Mouse (Mus musculus) hindbrain, embryonic 13.5 days (tissue): ENCODE data around the gene Gm21818. TPM values are rescaled to one million over a fixed set of nuclear protein-coding genes. Genes with fewer than 3 reads are reported as not detected.
"Not testable (repeated sequence)": the region's sequence is repeated elsewhere in the genome, so short reads cannot be mapped to it uniquely, and the experiment has no call there.

Source experiments
- ATAC-seq: fragments of 200-750 bp; cut with Nextera tagmentation; 2 replicates; pipeline ENCODE4 v1.8.0; 2017; ENCODE audit warnings: moderate TSS enrichment; ENCODE audit not compliant: low FRiP score
- H3K27ac ChIP-seq: fragments of 300-500 bp; sonication (generic); 2 replicates; pipeline ENCODE4 v1.5.1; 2015; ENCODE audit warnings: inconsistent platforms, mild to moderate bottlenecking, moderate library complexity
- H3K27me3 ChIP-seq: fragments of 300-500 bp; sonication (generic); 2 replicates; pipeline ENCODE4 v1.6.1; 2015; ENCODE audit warnings: mild to moderate bottlenecking, inconsistent platforms
- H3K36me3 ChIP-seq: fragments of 300-500 bp; sonication (generic); 2 replicates; pipeline ENCODE4 v1.6.1; 2015; ENCODE audit warnings: mild to moderate bottlenecking, inconsistent platforms
- H3K4me1 ChIP-seq: fragments of 300-500 bp; sonication (generic); replicated peaks from 2 replicates; pipeline ENCODE4 v1.6.1; 2015; ENCODE audit warnings: inconsistent platforms
- H3K4me2 ChIP-seq: fragments of 300-500 bp; sonication (generic); 2 replicates; pipeline ENCODE4 v1.6.1; 2015; ENCODE audit warnings: inconsistent platforms, mild to moderate bottlenecking, moderate library complexity
- H3K4me3 ChIP-seq: fragments of 300-500 bp; sonication (generic); 2 replicates; pipeline ENCODE4 v1.5.1; 2015; ENCODE audit warnings: mild to moderate bottlenecking, inconsistent platforms
- H3K9ac ChIP-seq: fragments of 300-500 bp; sonication (generic); 2 replicates; pipeline ENCODE4 v1.6.1; 2015; ENCODE audit warnings: mild to moderate bottlenecking, inconsistent platforms
- H3K9me3 ChIP-seq: fragments of 300-500 bp; sonication (generic); 2 replicates; pipeline ENCODE4 v1.6.1; 2016; ENCODE audit warnings: inconsistent platforms
- WGBS: fragments of 180-500 bp; shearing (Covaris S2); methylation state at CpG from one replicate; pipeline ENCODE4 v1.1.7; 2015; 5-methylcytosine and 5-hydroxymethylcytosine counted together
- polyA plus RNA-seq: library from polyadenylated mRNA; unstranded; fragments of >200 nt; fragmentation: Nextera tagmentation; extraction: Ambion mirVana; gene quantifications from 2 replicates; pipeline ENCODE4 v1.2.1, GENCODE M21; 2015

The Gm21818 gene
- polyA plus RNA-seq, result not detected in 2 replicates

DNA sequence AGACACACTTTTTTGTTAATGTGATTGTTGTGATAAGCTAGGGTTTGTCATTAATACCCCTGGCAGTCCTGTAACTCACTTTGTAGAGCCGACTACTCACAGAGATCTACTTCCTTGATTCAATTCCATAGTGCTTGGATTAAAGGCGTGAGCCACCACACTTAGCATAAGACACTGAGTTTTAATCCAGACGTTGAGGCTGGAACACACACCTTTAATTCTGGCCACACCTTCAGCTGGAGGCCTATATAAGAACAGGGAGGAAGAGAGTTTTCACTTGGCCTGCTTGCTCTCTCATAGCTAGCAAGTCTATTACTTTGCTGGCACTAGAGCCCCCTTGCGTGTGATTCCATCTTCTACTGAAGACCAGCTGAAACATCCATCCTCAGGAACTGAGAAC lies at the start of gene Gm21818:
Gm21818 (plus strand) TSS at position 301 of the 400 bp plus-strand sequence.
- H3K4me1 ChIP-seq, H3K4me2 ChIP-seq, ATAC-seq, H3K36me3 ChIP-seq, H3K9me3 ChIP-seq, H3K27me3 ChIP-seq, H3K9ac ChIP-seq, H3K4me3 ChIP-seq, H3K27ac ChIP-seq: not testable (repeated sequence)
- 90% methylated on average over 4 of the region's 4 CpGs for WGBS

- H3K27me3 ChIP-seq, H3K4me2 ChIP-seq, H3K27ac ChIP-seq, H3K4me3 ChIP-seq, H3K9ac ChIP-seq, H3K9me3 ChIP-seq, H3K4me1 ChIP-seq, H3K36me3 ChIP-seq, ATAC-seq: not testable (repeated sequence)
- 87% methylated on average over 2 of the region's 5 CpGs for WGBS
Observed at GRCm38 (mm10) chr13:120139946-120140345, 32.3 kb upstream of the Gm21818 start, which contains the start of gene Gm20767. Gm20767 (plus strand) TSS chr13:120140246.

DNA sequence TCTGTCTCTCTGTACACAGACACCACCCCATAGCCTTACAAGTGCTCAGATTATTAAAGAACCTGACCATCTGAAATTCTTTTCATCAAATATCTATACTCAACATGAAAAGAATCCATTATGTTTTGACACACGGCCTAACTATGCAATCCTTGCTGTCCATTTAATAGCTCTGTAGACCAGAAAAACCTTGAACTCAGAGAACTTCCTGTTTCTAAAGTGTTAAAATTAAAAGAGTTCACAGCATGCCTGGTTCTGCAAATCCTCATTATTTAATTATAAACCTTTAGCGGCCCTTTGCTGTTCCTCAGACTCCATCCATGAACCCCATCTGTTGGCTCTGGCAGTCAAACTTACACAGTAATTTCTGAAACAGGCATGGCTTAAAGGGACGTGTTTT lies 29.9 kb upstream of the Gm21818 start:
- not testable (repeated sequence) for H3K36me3 ChIP-seq, H3K9ac ChIP-seq, H3K4me1 ChIP-seq, H3K4me3 ChIP-seq, ATAC-seq, H3K27me3 ChIP-seq, H3K27ac ChIP-seq, H3K4me2 ChIP-seq, H3K9me3 ChIP-seq
- WGBS, result 84% methylated on average over 2 of the region's 3 CpGs

DNA sequence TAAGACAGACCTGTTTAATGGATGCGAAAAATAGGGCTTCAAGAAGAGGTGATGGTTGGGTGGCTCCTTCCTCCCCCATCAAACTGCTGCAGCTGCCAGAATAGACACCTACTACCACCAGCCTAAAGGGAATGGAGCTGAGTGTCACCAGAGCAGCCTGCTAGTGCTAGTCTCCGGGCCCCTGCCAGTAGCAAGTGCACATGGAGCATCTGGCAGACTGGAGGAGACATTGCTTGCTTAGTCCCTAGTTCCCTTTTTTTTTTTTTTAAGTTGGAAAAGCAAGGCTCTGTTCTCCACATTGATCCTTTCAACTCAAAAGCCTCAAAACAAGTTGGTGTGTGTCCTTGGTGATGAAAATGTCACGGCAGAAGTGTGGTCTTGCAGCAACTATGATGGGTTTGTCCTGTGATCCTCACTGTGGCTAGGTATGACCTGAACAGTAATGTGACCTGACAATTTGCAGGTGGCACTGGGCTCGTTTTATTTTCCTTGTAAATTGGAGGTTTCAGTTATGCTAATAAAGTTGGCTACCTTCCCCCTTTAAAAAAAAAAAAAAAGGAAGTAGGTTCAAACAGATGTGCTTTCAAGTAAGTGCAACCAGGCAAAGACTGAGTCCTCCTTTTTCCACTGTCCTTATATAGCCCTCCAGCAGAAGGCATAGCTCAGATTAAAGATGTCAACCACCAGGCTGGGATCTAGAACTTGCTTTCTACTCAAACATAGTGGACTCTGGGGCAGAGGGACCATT lies 22.4 kb upstream of the Gm21818 start:
- ATAC-seq, H3K4me3 ChIP-seq, H3K4me1 ChIP-seq, H3K36me3 ChIP-seq, H3K9me3 ChIP-seq, H3K4me2 ChIP-seq, H3K27ac ChIP-seq, H3K9ac ChIP-seq, H3K27me3 ChIP-seq: not testable (repeated sequence)
- WGBS, result 78% methylated on average over 3 of the region's 4 CpGs

- H3K27ac ChIP-seq, H3K4me2 ChIP-seq, H3K9me3 ChIP-seq, H3K27me3 ChIP-seq, H3K4me3 ChIP-seq, H3K4me1 ChIP-seq, ATAC-seq, H3K9ac ChIP-seq, H3K36me3 ChIP-seq: not testable (repeated sequence)
- WGBS, result 76% methylated on average over 3 of the region's 3 CpGs
Observed at GRCm38 (mm10) chr13:120150589-120150988, 21.6 kb upstream of the Gm21818 start.

DNA sequence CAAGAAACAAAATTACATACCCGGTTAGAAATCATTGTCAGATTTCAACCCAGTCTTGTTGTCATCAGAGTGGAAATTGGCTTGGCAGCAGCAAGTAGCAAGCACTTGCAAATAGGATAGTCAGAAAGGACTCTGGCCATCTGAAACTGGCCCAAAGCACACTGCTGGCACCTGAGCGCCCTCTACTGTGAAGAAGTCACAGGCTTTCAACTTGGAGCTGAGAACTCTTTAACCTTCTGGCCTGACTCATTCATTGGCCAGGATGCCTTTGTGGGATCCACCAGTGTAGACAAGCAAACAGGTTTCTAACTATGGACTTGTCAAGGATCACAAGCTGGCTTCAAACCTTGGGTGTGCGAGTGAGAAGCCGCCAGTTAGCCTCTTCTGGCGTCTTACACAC lies 3.9 kb upstream of the Gm21818 start:
- not testable (repeated sequence) for H3K36me3 ChIP-seq, H3K4me2 ChIP-seq, H3K27ac ChIP-seq, H3K27me3 ChIP-seq, H3K4me1 ChIP-seq, ATAC-seq, H3K4me3 ChIP-seq, H3K9me3 ChIP-seq, H3K9ac ChIP-seq
- 63% methylated on average over 5 of the region's 5 CpGs for WGBS

- H3K36me3 ChIP-seq, H3K27me3 ChIP-seq, H3K4me2 ChIP-seq, H3K4me1 ChIP-seq, H3K4me3 ChIP-seq, H3K27ac ChIP-seq, H3K9ac ChIP-seq, H3K9me3 ChIP-seq, ATAC-seq: not testable (repeated sequence)
- 78% methylated on average over 7 of the region's 8 CpGs for WGBS
Observed at GRCm38 (mm10) chr13:120196189-120196821, 24.1 kb downstream of the Gm21818 start.

DNA sequence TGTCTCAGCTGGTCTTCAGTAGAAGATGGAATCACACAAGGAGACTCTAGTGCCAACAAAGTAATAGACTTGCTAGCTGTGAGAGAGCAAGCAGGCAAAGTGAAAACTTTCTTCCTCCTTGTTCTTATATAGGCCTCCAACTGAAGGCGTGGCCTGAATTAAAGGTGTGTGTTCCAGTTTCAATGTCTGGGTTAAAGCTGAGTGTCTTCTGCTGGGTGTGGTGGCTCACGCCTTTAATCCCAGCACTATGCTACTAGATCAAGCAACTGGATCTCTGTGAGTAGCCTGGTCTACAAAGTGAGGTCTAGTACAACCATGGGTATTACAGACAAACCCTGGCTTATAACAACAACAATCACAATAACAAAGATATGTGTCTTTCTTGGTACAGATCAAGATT lies 43.6 kb downstream of the Gm21818 start, which contains the start of gene Gm21762:
Gm21762 (minus strand) TSS at position 101 of the 400 bp plus-strand sequence.
- not testable (repeated sequence) for H3K4me2 ChIP-seq, H3K4me1 ChIP-seq, H3K27ac ChIP-seq, ATAC-seq, H3K4me3 ChIP-seq, H3K9me3 ChIP-seq, H3K9ac ChIP-seq, H3K27me3 ChIP-seq, H3K36me3 ChIP-seq
- no CpG with 5 or more reads among the region's 2 CpGs for WGBS

DNA sequence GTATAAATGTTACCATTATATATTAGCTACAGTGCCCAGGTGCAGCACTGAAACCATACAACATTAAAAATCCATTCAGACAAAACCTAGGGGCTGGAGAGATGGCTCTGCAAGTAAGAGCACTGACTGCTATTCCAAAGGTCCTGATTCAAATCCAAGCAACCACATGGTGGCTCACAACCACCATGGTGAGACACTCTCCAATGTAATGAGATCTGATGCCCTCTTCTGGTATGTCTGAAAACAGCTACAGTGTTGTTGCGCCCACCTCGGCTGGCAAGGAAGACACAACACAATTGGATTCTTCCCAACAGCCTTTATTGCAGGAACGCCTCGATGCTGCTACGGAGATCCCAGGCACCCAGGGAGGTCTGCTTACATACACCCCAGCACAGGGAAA lies 48.7 kb downstream of the Gm21818 start:
- H3K4me1 ChIP-seq, H3K4me2 ChIP-seq, H3K27me3 ChIP-seq, H3K27ac ChIP-seq, H3K9me3 ChIP-seq, ATAC-seq, H3K36me3 ChIP-seq, H3K4me3 ChIP-seq, H3K9ac ChIP-seq: not testable (repeated sequence)
- WGBS, result 84% methylated on average over 5 of the region's 5 CpGs

- H3K9ac ChIP-seq, H3K9me3 ChIP-seq, H3K4me2 ChIP-seq, H3K4me3 ChIP-seq, ATAC-seq, H3K27me3 ChIP-seq, H3K4me1 ChIP-seq, H3K27ac ChIP-seq, H3K36me3 ChIP-seq: not testable (repeated sequence)
- 95% methylated on average over 16 of the region's 25 CpGs for WGBS
Observed at GRCm38 (mm10) chr13:120223012-120223659, 50.9 kb downstream of the Gm21818 start.
